Mouse (Mus musculus) A20 (cell line): ENCODE measurements around the gene Rnls.
A peak's percentile ranks its signal among the peaks of the same experiment; 100 is the strongest.

ENCODE experiments used
- DNase-seq: peaks from one replicate; pipeline ENCODE4 v3.0.0-alpha.2; 2011; ENCODE audit warnings: low read depth, low spot score

Gene Rnls

GRCm38 (mm10) chr19:33103851-33104250, 288.2 kb downstream of the Rnls start:
- no peak for DNase-seq

- no peak for DNase-seq
Measured at GRCm38 (mm10) chr19:33102783-33103139, 289.3 kb downstream of the Rnls start.

- no peak for DNase-seq
Measured at GRCm38 (mm10) chr19:33102008-33102782, 289.9 kb downstream of the Rnls start.

- DNase-seq: no peak
Measured at GRCm38 (mm10) chr19:33101093-33102007, 290.7 kb downstream of the Rnls start.

- no peak for DNase-seq
Measured at GRCm38 (mm10) chr19:33100598-33100997, 291.5 kb downstream of the Rnls start.

- no peak for DNase-seq
Measured at GRCm38 (mm10) chr19:33100031-33100430, 292.1 kb downstream of the Rnls start.

GRCm38 (mm10) chr19:33099201-33099788, 292.8 kb downstream of the Rnls start:
- DNase-seq: no peak

- DNase-seq: no peak
Measured at GRCm38 (mm10) chr19:33097691-33098090, 294.4 kb downstream of the Rnls start.

GRCm38 (mm10) chr19:33096581-33096980, 295.5 kb downstream of the Rnls start:
- no peak for DNase-seq

- DNase-seq: no peak
Measured at GRCm38 (mm10) chr19:33092575-33092974, 299.5 kb downstream of the Rnls start.

- DNase-seq: no peak
Measured at GRCm38 (mm10) chr19:33091324-33091723, 300.8 kb downstream of the Rnls start.

- no peak for DNase-seq
Measured at GRCm38 (mm10) chr19:33088868-33089267, 303.2 kb downstream of the Rnls start.

- DNase-seq: peak; percentile 29
Measured at GRCm38 (mm10) chr19:33087961-33088360, 304.1 kb downstream of the Rnls start.
